Mouse (Mus musculus): Measurements from ENCODE around the gene Capn2. TPM values are rescaled to one million over a fixed set of nuclear protein-coding genes. Genes with fewer than 3 reads are reported as not detected.

Capn2 gene
- polyA plus RNA-seq, 1 experiment from 2014 or later: 127 TPM

DNA sequence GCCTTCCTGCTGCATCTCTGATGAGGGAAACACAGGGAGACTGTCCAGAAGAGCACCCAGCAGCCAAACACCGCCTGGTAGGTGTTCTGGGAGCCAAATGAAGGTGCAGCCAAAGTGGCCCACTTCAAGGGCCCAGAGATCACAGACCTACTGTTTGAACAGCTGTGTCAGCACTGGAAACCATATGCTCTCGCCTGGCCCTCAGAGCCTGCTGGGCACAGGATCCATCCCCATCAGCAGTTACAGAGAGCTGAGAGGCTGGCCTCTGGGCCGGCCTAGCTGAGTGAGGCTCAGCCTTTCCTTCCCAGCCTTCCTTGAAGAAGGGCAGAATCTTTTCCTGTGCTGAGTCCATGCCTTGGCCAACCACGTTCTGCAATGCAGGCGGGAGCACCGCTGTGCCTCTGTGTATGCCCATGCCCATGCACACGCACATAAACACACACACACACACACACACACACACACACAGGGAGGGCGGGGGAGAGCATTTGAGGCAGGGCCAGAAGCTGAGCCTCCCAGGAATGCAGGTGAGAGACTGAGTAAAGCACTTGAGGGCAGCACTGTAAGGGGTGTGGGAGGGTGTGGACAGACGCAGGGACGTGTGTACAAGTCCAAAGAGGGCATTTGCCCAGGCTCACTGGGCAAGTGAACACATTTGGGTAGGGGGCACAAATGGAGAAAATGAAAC, 8.2 kb downstream of the Capn2 start:
- Histone ChIP-seq H3K36me3 (ENCODE audit: control insufficient read depth, insufficient read depth, low read length) (peaks cover 23% of the 10 kb centered on the region), H3K27me3 (ENCODE audit: control insufficient read depth, insufficient read depth, low read length) (no peaks in the 10 kb centered on the region), H3K9ac (ENCODE audit: low read length) (no peak overlapping the region), H3K4me1 (ENCODE audit: control insufficient read depth, insufficient read depth, low read length) (peaks cover 36% of the 10 kb centered on the region), H3K9me3 (replicated peaks; ENCODE audit: control insufficient read depth, low read length) (no peaks in the 10 kb centered on the region), H3K4me2 (ENCODE audit: low read depth, low read length) (no peak overlapping the region), H3K4me3 (replicated peaks; ENCODE audit: low read length) (no peak overlapping the region), H3K27ac (ENCODE audit: low read length) (no peak overlapping the region)
- WGBS: 63% methylated on average over 10 of the region's 10 CpGs
- peak; percentile 22; the same call in 1 of the 2 replicates for ATAC-seq (ENCODE audit: insufficient read depth, low FRiP score)

DNA sequence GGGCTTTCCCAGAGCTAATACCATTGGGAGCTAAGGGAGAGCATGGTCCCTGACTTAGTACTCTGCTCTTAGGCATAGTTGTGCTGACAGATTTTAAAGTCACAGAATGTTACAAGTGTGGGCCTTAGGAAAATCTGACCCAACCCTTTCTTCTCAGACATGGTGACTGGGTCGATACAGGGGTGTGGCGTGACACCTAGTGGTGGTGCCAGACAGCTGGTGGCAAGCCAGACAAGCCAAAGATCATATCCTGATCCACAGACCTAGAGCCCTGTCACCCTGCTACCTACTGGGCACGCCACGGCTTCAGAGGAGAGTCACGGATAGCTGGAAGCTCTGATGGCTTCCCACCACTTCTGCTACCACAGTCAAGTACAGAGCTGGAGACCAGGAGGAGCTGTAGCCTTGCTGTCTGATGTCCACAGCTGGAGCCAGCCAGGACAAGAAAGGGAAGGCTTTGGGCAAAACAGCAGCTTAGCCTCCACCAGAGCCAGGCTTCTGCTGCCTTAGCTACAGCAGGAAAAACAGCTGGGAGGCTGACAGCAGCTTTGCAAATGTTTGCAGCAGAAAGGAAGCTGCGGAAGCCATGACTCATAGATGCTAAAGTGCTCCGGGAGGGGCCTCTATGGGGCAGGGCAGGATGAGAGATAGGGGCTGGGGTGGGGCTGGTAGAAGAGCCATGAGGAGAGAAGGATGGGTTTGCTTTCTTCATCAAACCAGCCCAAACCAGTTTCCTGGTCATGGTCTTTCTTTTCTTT, 11.0 kb downstream of the Capn2 start:
- no peak overlapping the region for H3K4me3 ChIP-seq (replicated peaks; ENCODE audit: low read length)
- 0 out of 2 replicates have a peak overlapping the region, but pooled peaks have one; percentile 4 for H3K4me2 ChIP-seq (ENCODE audit: low read depth, low read length)
- WGBS: 38% methylated on average over 7 of the region's 7 CpGs
- H3K27me3 ChIP-seq (ENCODE audit: control insufficient read depth, insufficient read depth, low read length): no peaks in the 10 kb centered on the region
- H3K36me3 ChIP-seq (ENCODE audit: control insufficient read depth, insufficient read depth, low read length): peaks cover 16% of the 10 kb centered on the region; the same call in 1 of the 2 replicates
- peak; percentile 77 for ATAC-seq (ENCODE audit: insufficient read depth, low FRiP score)
- peak overlapping the region; percentile 90 for H3K27ac ChIP-seq (ENCODE audit: low read length)
- no peaks in the 10 kb centered on the region for H3K9me3 ChIP-seq (replicated peaks; ENCODE audit: control insufficient read depth, low read length)
- H3K9ac ChIP-seq (ENCODE audit: low read length): peak overlapping the region; percentile 37
- H3K4me1 ChIP-seq (ENCODE audit: control insufficient read depth, insufficient read depth, low read length): peaks cover 38% of the 10 kb centered on the region

GRCm38 (mm10) chr1:182505291-182505690, 12.1 kb downstream of the Capn2 start:
- Histone ChIP-seq H3K4me3 (replicated peaks; ENCODE audit: low read length) (no peak overlapping the region), H3K4me1 (ENCODE audit: control insufficient read depth, insufficient read depth, low read length) (peaks cover 38% of the 10 kb centered on the region), H3K9ac (ENCODE audit: low read length) (no peak overlapping the region), H3K36me3 (ENCODE audit: control insufficient read depth, insufficient read depth, low read length) (0 out of 2 replicates have a peak, but pooled peaks cover 6% of the 10 kb centered on the region), H3K27ac (ENCODE audit: low read length) (no peak overlapping the region), H3K4me2 (ENCODE audit: low read depth, low read length) (no peak overlapping the region), H3K27me3 (ENCODE audit: control insufficient read depth, insufficient read depth, low read length) (no peaks in the 10 kb centered on the region), H3K9me3 (replicated peaks; ENCODE audit: control insufficient read depth, low read length) (no peaks in the 10 kb centered on the region)
- no peak for ATAC-seq (ENCODE audit: insufficient read depth, low FRiP score)
- 90% methylated on average over 3 of the region's 3 CpGs for WGBS

DNA sequence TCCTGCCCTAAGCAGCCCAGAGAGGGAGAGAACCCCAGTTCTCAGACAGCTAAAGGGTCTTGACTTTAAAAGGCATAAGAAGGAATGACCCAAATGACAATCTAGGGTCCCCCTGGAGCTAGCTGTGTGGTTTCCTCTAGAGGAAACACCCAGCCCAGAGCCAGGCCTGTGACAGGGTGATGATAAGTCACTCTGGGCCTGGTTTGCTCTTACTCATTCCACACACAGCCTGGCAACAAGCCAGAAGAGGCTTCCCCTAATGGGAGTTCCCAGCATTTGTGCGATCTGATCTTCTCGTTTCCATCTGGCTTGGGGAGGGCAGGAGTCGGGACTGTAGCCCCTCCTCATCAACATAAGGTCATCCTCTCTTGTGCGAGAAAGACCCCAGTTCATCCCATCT, 13.2 kb downstream of the Capn2 start:
- Histone ChIP-seq H3K4me2 (ENCODE audit: low read depth, low read length) (peak overlapping the region; percentile 32; the same call in 1 of the 2 replicates), H3K4me3 (replicated peaks; ENCODE audit: low read length) (no peak overlapping the region), H3K27me3 (ENCODE audit: control insufficient read depth, insufficient read depth, low read length) (no peaks in the 10 kb centered on the region), H3K36me3 (ENCODE audit: control insufficient read depth, insufficient read depth, low read length) (no peaks in the 10 kb centered on the region), H3K27ac (ENCODE audit: low read length) (peak overlapping the region; percentile 79), H3K9me3 (replicated peaks; ENCODE audit: control insufficient read depth, low read length) (no peaks in the 10 kb centered on the region), H3K4me1 (ENCODE audit: control insufficient read depth, insufficient read depth, low read length) (peaks cover 49% of the 10 kb centered on the region), H3K9ac (ENCODE audit: low read length) (peak overlapping the region; percentile 49; the same call in 1 of the 2 replicates)
- peak; percentile 63 for ATAC-seq (ENCODE audit: insufficient read depth, low FRiP score)
- whole genome bisulfite sequencing: 13% methylated on average over 4 of the region's 4 CpGs

DNA sequence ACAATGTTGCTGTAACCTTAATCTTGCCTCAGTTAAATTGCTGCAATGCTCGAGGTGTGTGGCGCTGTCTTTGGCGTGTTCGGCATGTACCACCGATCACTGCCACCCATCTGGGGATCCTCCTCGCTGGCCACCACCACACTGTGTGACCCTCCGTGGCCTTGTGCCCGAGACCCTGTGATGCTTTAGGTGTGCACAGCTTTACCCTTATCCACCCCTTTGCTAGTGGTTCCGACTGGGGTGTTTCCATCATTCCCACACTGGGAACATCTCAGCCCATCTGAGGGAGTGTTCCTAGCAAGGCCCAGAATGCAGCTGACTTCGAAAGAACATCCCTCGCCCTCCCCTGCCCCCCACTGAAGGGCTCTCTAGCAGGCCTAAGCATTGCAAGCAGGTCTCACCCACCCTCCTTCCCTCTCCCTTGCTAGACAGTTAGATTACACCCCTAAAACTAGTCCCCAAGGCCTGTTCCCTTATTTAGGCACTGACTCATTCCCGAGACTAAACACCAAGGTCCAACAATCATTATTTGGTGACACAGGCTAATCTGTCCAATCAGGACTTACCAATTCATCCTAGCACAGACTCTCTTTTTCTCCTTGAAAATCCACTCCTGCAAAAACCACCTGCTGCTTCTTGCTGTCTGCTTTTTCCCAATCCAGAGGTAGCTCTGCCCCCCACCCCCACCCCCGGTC, 14.1 kb downstream of the Capn2 start:
- Histone ChIP-seq H3K4me1 (ENCODE audit: control insufficient read depth, insufficient read depth, low read length) (peaks cover 50% of the 10 kb centered on the region), H3K4me2 (ENCODE audit: low read depth, low read length) (no peak overlapping the region), H3K9ac (ENCODE audit: low read length) (peak overlapping the region; percentile 19; the same call in 1 of the 2 replicates), H3K4me3 (replicated peaks; ENCODE audit: low read length) (no peak overlapping the region), H3K27me3 (ENCODE audit: control insufficient read depth, insufficient read depth, low read length) (no peaks in the 10 kb centered on the region), H3K27ac (ENCODE audit: low read length) (peak overlapping the region; percentile 79; the same call in 1 of the 2 replicates), H3K9me3 (replicated peaks; ENCODE audit: control insufficient read depth, low read length) (no peaks in the 10 kb centered on the region), H3K36me3 (ENCODE audit: control insufficient read depth, insufficient read depth, low read length) (no peaks in the 10 kb centered on the region)
- WGBS: 75% methylated on average over 13 of the region's 13 CpGs
- no peak for ATAC-seq (ENCODE audit: insufficient read depth, low FRiP score)

DNA sequence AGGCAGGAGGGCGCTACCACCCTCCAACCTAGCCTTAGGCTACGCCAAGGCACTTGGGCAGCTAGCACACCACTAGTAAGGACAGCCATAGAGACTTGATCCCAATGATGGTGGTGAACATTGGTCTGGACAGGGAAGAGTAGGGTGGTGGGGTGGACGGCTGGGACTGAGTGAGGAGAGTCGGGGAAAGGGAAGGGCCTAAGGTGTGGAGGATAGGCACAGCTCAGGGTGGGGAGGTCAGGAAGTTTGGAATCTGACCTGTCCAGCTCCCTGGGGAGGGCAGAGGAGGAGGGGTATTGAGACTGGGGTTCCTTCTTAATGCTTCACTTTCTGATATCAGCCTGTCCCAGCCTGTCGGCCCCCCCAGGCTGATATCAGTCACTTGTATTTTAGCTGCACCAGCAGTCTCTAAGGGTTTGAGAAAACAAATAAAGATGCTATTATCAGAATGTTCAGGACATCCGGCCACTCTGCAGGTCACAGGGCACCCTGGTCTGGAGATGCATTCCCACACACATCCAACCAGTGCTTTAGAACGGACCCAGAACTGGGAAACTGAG, 14.8 kb downstream of the Capn2 start:
- Histone ChIP-seq H3K9ac (ENCODE audit: low read length) (no peak overlapping the region; the same call in 1 of the 2 replicates), H3K4me3 (replicated peaks; ENCODE audit: low read length) (no peak overlapping the region), H3K36me3 (ENCODE audit: control insufficient read depth, insufficient read depth, low read length) (no peaks in the 10 kb centered on the region), H3K27me3 (ENCODE audit: control insufficient read depth, insufficient read depth, low read length) (no peaks in the 10 kb centered on the region), H3K4me1 (ENCODE audit: control insufficient read depth, insufficient read depth, low read length) (peaks cover 54% of the 10 kb centered on the region), H3K9me3 (replicated peaks; ENCODE audit: control insufficient read depth, low read length) (no peaks in the 10 kb centered on the region), H3K27ac (ENCODE audit: low read length) (no peak overlapping the region), H3K4me2 (ENCODE audit: low read depth, low read length) (no peak overlapping the region)
- no peak for ATAC-seq (ENCODE audit: insufficient read depth, low FRiP score)
- 82% methylated on average over 7 of the region's 7 CpGs for WGBS

DNA sequence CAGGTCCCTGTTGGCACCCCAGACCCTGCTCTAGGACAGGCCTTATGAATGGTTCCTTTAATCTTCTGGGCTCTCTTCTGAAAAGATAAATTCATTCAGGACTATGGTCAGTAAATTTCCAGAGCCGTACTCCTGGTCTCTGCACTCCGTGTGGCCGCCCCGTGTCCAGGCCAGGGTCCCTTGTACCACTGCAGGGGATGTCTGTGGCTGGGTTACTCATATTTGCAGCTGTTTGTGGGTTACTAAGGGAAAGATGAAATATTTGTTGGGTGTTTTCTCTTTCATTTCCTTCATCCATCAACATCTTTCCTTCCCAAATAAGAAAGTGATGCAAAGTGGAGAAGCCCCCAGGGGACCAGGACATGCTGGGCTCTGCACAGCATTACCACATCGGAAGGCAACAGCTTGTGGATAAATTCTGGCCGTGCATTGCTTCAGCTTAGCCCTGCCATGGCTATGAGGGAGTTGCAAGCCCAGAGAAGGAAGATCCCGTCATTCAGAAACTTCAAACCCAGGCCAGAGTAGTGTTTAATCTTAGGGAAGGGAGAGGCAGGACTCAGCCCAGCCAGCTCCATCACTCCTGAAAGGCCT, 15.5 kb downstream of the Capn2 start:
- Histone ChIP-seq H3K27ac (ENCODE audit: low read length) (no peak overlapping the region), H3K4me2 (ENCODE audit: low read depth, low read length) (no peak overlapping the region), H3K27me3 (ENCODE audit: control insufficient read depth, insufficient read depth, low read length) (no peaks in the 10 kb centered on the region), H3K4me3 (replicated peaks; ENCODE audit: low read length) (no peak overlapping the region), H3K9ac (ENCODE audit: low read length) (no peak overlapping the region), H3K4me1 (ENCODE audit: control insufficient read depth, insufficient read depth, low read length) (peaks cover 61% of the 10 kb centered on the region), H3K36me3 (ENCODE audit: control insufficient read depth, insufficient read depth, low read length) (no peaks in the 10 kb centered on the region), H3K9me3 (replicated peaks; ENCODE audit: control insufficient read depth, low read length) (no peaks in the 10 kb centered on the region)
- WGBS: 84% methylated on average over 7 of the region's 7 CpGs
- no peak for ATAC-seq (ENCODE audit: insufficient read depth, low FRiP score)

DNA sequence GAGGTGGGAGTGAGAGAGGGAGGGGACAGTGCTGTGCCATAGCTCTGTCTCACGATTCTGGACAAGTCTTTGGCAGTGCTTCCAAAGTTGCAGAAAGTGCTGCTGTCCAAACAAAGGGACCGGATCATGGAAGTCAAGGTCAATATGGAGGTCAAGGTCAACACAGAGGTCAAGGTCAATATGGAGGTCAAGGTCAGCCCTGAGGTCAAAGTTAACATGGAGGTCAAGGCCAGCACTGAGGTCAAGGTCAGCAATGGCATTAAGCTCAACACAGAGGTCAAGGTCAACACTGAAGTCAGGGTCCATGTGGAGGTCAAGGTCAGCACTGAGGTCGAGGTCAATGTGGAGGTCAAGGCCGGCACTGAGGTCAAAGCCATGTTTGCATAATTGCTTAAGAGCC, 16.6 kb downstream of the Capn2 start:
- Histone ChIP-seq H3K27ac (ENCODE audit: low read length) (no peak overlapping the region), H3K9me3 (replicated peaks; ENCODE audit: control insufficient read depth, low read length) (no peaks in the 10 kb centered on the region), H3K27me3 (ENCODE audit: control insufficient read depth, insufficient read depth, low read length) (no peaks in the 10 kb centered on the region), H3K4me1 (ENCODE audit: control insufficient read depth, insufficient read depth, low read length) (peaks cover 55% of the 10 kb centered on the region), H3K4me2 (ENCODE audit: low read depth, low read length) (no peak overlapping the region), H3K36me3 (ENCODE audit: control insufficient read depth, insufficient read depth, low read length) (no peaks in the 10 kb centered on the region), H3K4me3 (replicated peaks; ENCODE audit: low read length) (no peak overlapping the region), H3K9ac (ENCODE audit: low read length) (no peak overlapping the region)
- WGBS: 75% methylated on average over 4 of the region's 4 CpGs
- no peak for ATAC-seq (ENCODE audit: insufficient read depth, low FRiP score)
